11 mouse cellular contexts compared by ENCODE assay signal in genomic region chr14:120469126-120469790, GRCm38 (mm10). TPM values are rescaled to one million over a fixed set of nuclear protein-coding genes. Genes with fewer than 3 reads are reported as not detected.
DNase-seq lines count a peak whose midpoint lies in the region.
"Had no signal": no experiment of that assay in that cellular context is flagged by ENCODE, and none has a peak within 500 bp of the region (broad histone marks: within the 10 kb centered on the region; RNA-seq: fewer than 3 reads in every experiment).

No protein-coding gene starts in this region.

- DNase-seq in adrenal gland, adult (ENCODE audit: inconsistent age in 2 of 2, low spot score in 1 of 2), result peak; percentile 76 to 86
- DNase-seq in adrenal gland, postnatal 4 days (ENCODE audit: low spot score in 2 of 2), result no peak
- peak; percentile 12 to 56 for DNase-seq in kidney, postnatal 25 days
- DNase-seq in kidney, adult 8-10 months, result no peak
- DNase-seq in adrenal gland, postnatal 10 days, result peak; percentile 56
- no peak for DNase-seq in gastrocnemius, postnatal 36 days
- no peak for DNase-seq in spleen, postnatal 10 days (ENCODE audit: low spot score in 2 of 2)
- no peak for DNase-seq in cerebellum, postnatal 25 days
- DNase-seq: cerebellum, adult 2 months; gastrocnemius, adult 2 months; heart, postnatal 10 days had no signal

- intact Hi-C loops in gastrocnemius, postnatal 36 days (cut with DNase I), result no loop called here

RNA-seq across cellular contexts. Expression of gene Rap2a, which starts 9.0 kb away (rescaled TPM):
- 10 to 100 TPM; 24.3 to 28.5 TPM for total RNA-seq in adrenal gland, postnatal 4 days (2021)
- 10 to 100 TPM; 20.4 to 23.4 TPM for total RNA-seq in adrenal gland, postnatal 10 days (2021)
- 1 to 10 TPM; 3.5 to 3.7 TPM for total RNA-seq in gastrocnemius, postnatal 36 days (2021)

Comparison
In these comparisons a context has a peak if more than half of its experiments do, and no peak if none do; other contexts are left out.
1. DNase-seq: peak in adrenal gland, adult (2 of 2), kidney, postnatal 25 days (2 of 2) and adrenal gland, postnatal 10 days (single experiment); none in adrenal gland, postnatal 4 days (0 of 2), kidney, adult 8-10 months (0 of 2), gastrocnemius, postnatal 36 days (0 of 2), spleen, postnatal 10 days (0 of 2) and cerebellum, postnatal 25 days (0 of 2).
2. RNA of gene Rap2a, which starts 9.0 kb away (total RNA-seq): 24.3 to 28.5 TPM in adrenal gland, postnatal 4 days and 20.4 to 23.4 TPM in adrenal gland, postnatal 10 days; 3.5 to 3.7 TPM in gastrocnemius, postnatal 36 days; every median in the first group is over 4 times any median in the second.